Mouse (Mus musculus): Measurements from ENCODE around the gene Nop2.
"Not testable (repeated sequence)": the region's sequence is repeated elsewhere in the genome, so short reads cannot be mapped to it uniquely, and the experiment has no call there.

Gene Nop2

GRCm38 (mm10) chr6:125153018-125153389 lies 21.3 kb downstream of the Nop2 start:
- no peak for DNase-seq (ENCODE audit: low spot score in 2 of 2)

GRCm38 (mm10) chr6:125153682-125154081 lies 22.0 kb downstream of the Nop2 start:
- no peak for DNase-seq (ENCODE audit: low spot score in 2 of 2)

GRCm38 (mm10) chr6:125154550-125154949 lies 22.8 kb downstream of the Nop2 start:
- no peak for DNase-seq (ENCODE audit: low spot score in 2 of 2)

- no peak for DNase-seq (ENCODE audit: low spot score in 2 of 2)
Observed at GRCm38 (mm10) chr6:125155262-125155661, 23.6 kb downstream of the Nop2 start.

GRCm38 (mm10) chr6:125156491-125156890 lies 24.8 kb downstream of the Nop2 start:
- DNase-seq (ENCODE audit: low spot score in 2 of 2): no peak

GRCm38 (mm10) chr6:125156903-125157614 lies 25.4 kb downstream of the Nop2 start:
- DNase-seq (ENCODE audit: low spot score in 2 of 2): no peak

- DNase-seq (ENCODE audit: low spot score in 2 of 2): no peak
Observed at GRCm38 (mm10) chr6:125158944-125159492, 27.3 kb downstream of the Nop2 start.

- DNase-seq (ENCODE audit: low spot score in 2 of 2): no peak
Observed at GRCm38 (mm10) chr6:125159773-125160557, 28.3 kb downstream of the Nop2 start.

- no peak for DNase-seq (ENCODE audit: low spot score in 2 of 2)
Observed at GRCm38 (mm10) chr6:125160558-125160853, 28.8 kb downstream of the Nop2 start.

- peak in 1 of 2 experiments; percentile 61 for DNase-seq (ENCODE audit: low spot score in 2 of 2)
Observed at GRCm38 (mm10) chr6:125160854-125161760, 29.4 kb downstream of the Nop2 start.

GRCm38 (mm10) chr6:125161971-125162370 lies 30.3 kb downstream of the Nop2 start:
- peak in 1 of 2 experiments; percentile 76 for DNase-seq (ENCODE audit: low spot score in 2 of 2)

- DNase-seq (ENCODE audit: low spot score in 2 of 2): not testable (repeated sequence)
Observed at GRCm38 (mm10) chr6:125162615-125163305, 31.1 kb downstream of the Nop2 start.

GRCm38 (mm10) chr6:125163801-125164657 lies 32.3 kb downstream of the Nop2 start:
- DNase-seq (ENCODE audit: low spot score in 2 of 2): peak in 1 of 2 experiments; percentile 62

- peak in 1 of 2 experiments; percentile 67 for DNase-seq (ENCODE audit: low spot score in 2 of 2)
Observed at GRCm38 (mm10) chr6:125164672-125165327, 33.1 kb downstream of the Nop2 start.

GRCm38 (mm10) chr6:125165328-125165891 lies 33.7 kb downstream of the Nop2 start:
- peak; percentile 94 to 97 for DNase-seq (ENCODE audit: low spot score in 2 of 2)

- peak in 1 of 2 experiments; percentile 61 for DNase-seq (ENCODE audit: low spot score in 2 of 2)
Observed at GRCm38 (mm10) chr6:125166051-125166751, 34.5 kb downstream of the Nop2 start, which contains the start of gene Gapdh. Gapdh (minus strand) TSS chr6:125166467.

- peak in 1 of 2 experiments; percentile 60 for DNase-seq (ENCODE audit: low spot score in 2 of 2)
Observed at GRCm38 (mm10) chr6:125166861-125167650, 35.3 kb downstream of the Nop2 start.

- DNase-seq (ENCODE audit: low spot score in 2 of 2): no peak
Observed at GRCm38 (mm10) chr6:125168086-125168485, 36.4 kb downstream of the Nop2 start.
